In genomic region chr11:102446581-102447461, GRCm38 (mm10) we compare ENCODE assay signal across 8 mouse cellular contexts. TPM values are rescaled to one million over a fixed set of nuclear protein-coding genes. Genes with fewer than 3 reads are reported as not detected.
DNase-seq lines count a peak whose midpoint lies in the region; ATAC-seq and TF ChIP-seq lines count a peak whose summit lies in the region.

No protein-coding gene starts in this region.

- peaks cover 21% of the 10 kb centered on the region for H3K36me3 ChIP-seq in embryonic facial prominence, embryonic 13.5 days
- peaks cover 12% of the 10 kb centered on the region; the same call in 1 of the 2 replicates for H3K36me3 ChIP-seq in hindbrain, postnatal 0 days (ENCODE audit: insufficient read depth, low read length)
- peaks cover 23% of the 10 kb centered on the region for H3K36me3 ChIP-seq in midbrain, embryonic 10.5 days

- peak overlapping the region; percentile 68 for H3K4me3 ChIP-seq in lung, adult 2 months (replicated peaks; ENCODE audit: extremely low read depth, low read depth, low read length)
- peak overlapping the region; percentile 53 for H3K4me3 ChIP-seq in bone marrow macrophage, adult 2 months (ENCODE audit: insufficient read depth, low read length)
- H3K4me3 ChIP-seq in embryonic facial prominence, embryonic 13.5 days = peak overlapping the region; percentile 93
- H3K4me3 ChIP-seq in hindbrain, postnatal 0 days (ENCODE audit: low read length) = peak overlapping the region; percentile 95
- peak overlapping the region; percentile 97 for H3K4me3 ChIP-seq in midbrain, embryonic 10.5 days

- no peak for TF ChIP-seq CTCF in lung, adult 2 months (IDR thresholded peaks at IDR 0.05; ENCODE audit: insufficient read depth, low read length)
- TF ChIP-seq CTCF in bone marrow macrophage, adult 2 months (IDR thresholded peaks at IDR 0.05; ENCODE audit: low read depth, low read length) = no peak
- TF ChIP-seq CTCF in hindbrain, postnatal 0 days (IDR thresholded peaks at IDR 0.05; ENCODE audit: low read depth) = no peak

- peak; percentile 41 for ATAC-seq in embryonic facial prominence, embryonic 13.5 days (ENCODE audit: insufficient number of reproducible peaks, insufficient read depth, low FRiP score, low TSS enrichment, low read depth)
- peak; percentile 59 for ATAC-seq in hindbrain, postnatal 0 days

- H3K4me1 ChIP-seq in lung, adult 2 months (ENCODE audit: control insufficient read depth, insufficient read depth, low read length) = peaks cover 11% of the 10 kb centered on the region
- H3K4me1 ChIP-seq in bone marrow macrophage, adult 2 months (ENCODE audit: control insufficient read depth, insufficient read depth, low read length) = peaks cover 5% of the 10 kb centered on the region
- peaks cover 47% of the 10 kb centered on the region for H3K4me1 ChIP-seq in embryonic facial prominence, embryonic 13.5 days
- peaks cover 21% of the 10 kb centered on the region; the same call in 1 of the 2 replicates for H3K4me1 ChIP-seq in hindbrain, postnatal 0 days (ENCODE audit: insufficient read depth, low read length)
- peaks cover 58% of the 10 kb centered on the region for H3K4me1 ChIP-seq in midbrain, embryonic 10.5 days

- H3K4me2 ChIP-seq in embryonic facial prominence, embryonic 13.5 days = peak overlapping the region; percentile 84
- peak overlapping the region; percentile 80 for H3K4me2 ChIP-seq in hindbrain, postnatal 0 days (ENCODE audit: low read depth, low read length)

- H3K27me3 ChIP-seq in embryonic facial prominence, embryonic 13.5 days = peaks cover 8% of the 10 kb centered on the region
- H3K27me3 ChIP-seq in hindbrain, postnatal 0 days (ENCODE audit: insufficient read depth, low read length) = no peaks in the 10 kb centered on the region
- H3K27me3 ChIP-seq in midbrain, embryonic 10.5 days (ENCODE audit: low read depth, poor library complexity, severe bottlenecking) = peaks cover 38% of the 10 kb centered on the region

- H3K9ac ChIP-seq in embryonic facial prominence, embryonic 13.5 days = peak overlapping the region; percentile 98
- peak overlapping the region; percentile 99 for H3K9ac ChIP-seq in hindbrain, postnatal 0 days (replicated peaks; ENCODE audit: low read length)

- peak; percentile 39 for DNase-seq in lung, adult 2 months
- DNase-seq in lung, adult 18-20 months = no peak
- DNase-seq in hindbrain, postnatal 0 days (ENCODE audit: low spot score) = peak; percentile 66
- DNase-seq in midbrain, embryonic 10.5 days (ENCODE audit: low spot score) = peak; percentile 80
- no peak for DNase-seq in natural killer cell, adult 2 months (ENCODE audit: low spot score in 2 of 2)
- DNase-seq in adrenal gland, adult 18-20 months (ENCODE audit: low spot score in 2 of 2) = no peak

- no peak for TF ChIP-seq POLR2A in lung, adult 2 months (IDR thresholded peaks at IDR 0.05; ENCODE audit: borderline replicate concordance, extremely low read depth, low read depth, low read length)
- TF ChIP-seq POLR2A in bone marrow macrophage, adult 2 months (IDR thresholded peaks at IDR 0.05; ENCODE audit: borderline replicate concordance, low read depth, low read length) = no peak

- H3K27ac ChIP-seq in bone marrow macrophage, adult 2 months (ENCODE audit: insufficient read depth, low read depth, low read length) = no peak overlapping the region
- peak overlapping the region; percentile 95 for H3K27ac ChIP-seq in embryonic facial prominence, embryonic 13.5 days
- peak overlapping the region; percentile 96 for H3K27ac ChIP-seq in hindbrain, postnatal 0 days
- H3K27ac ChIP-seq in midbrain, embryonic 10.5 days (replicated peaks) = peak overlapping the region; percentile 98

- under 1% methylated on average over 48 of the region's 49 CpGs for WGBS in lung, adult 2 months
- under 1% methylated on average over 48 of the region's 49 CpGs for WGBS in embryonic facial prominence, embryonic 13.5 days
- 2% methylated on average over 43 of the region's 49 CpGs for WGBS in hindbrain, postnatal 0 days
- under 1% methylated on average over 43 of the region's 49 CpGs for WGBS in midbrain, embryonic 10.5 days

- no peaks in the 10 kb centered on the region for H3K9me3 ChIP-seq in embryonic facial prominence, embryonic 13.5 days
- H3K9me3 ChIP-seq in hindbrain, postnatal 0 days (ENCODE audit: low read length) = no peaks in the 10 kb centered on the region
- H3K9me3 ChIP-seq in midbrain, embryonic 10.5 days (replicated peaks) = no peaks in the 10 kb centered on the region

RNA-seq across cellular contexts. Expression of gene Fam171a2, which starts 0.7 kb away (rescaled TPM):
- 19.6 and 22.8 TPM in 2 replicates for polyA plus RNA-seq in lung, adult 2 months (2012; rRNA removed)
- polyA plus RNA-seq in bone marrow macrophage, adult 2 months (2012; ENCODE audit: insufficient read depth, insufficient read length, missing spikeins) = not detected in 2 replicates
- polyA plus RNA-seq in embryonic facial prominence, embryonic 13.5 days (2015; fragmentation: Nextera tagmentation; extraction: Ambion mirVana) = 8.1 and 8.2 TPM in 2 replicates
- 546 and 699 TPM in 2 replicates for total RNA-seq in hindbrain, postnatal 0 days (2014; rRNA removed)
- polyA plus RNA-seq in hindbrain, postnatal 0 days (2015; fragmentation: Nextera tagmentation; extraction: Ambion mirVana) = 20.6 and 21.0 TPM in 2 replicates
- polyA plus RNA-seq in midbrain, embryonic 10.5 days (2016; fragmentation: Nextera tagmentation; extraction: Ambion mirVana) = 3.0 and 4.0 TPM in 2 replicates
- 1 to 10 TPM; 3.4 to 3.5 TPM for total RNA-seq in adrenal gland, adult 18-20 months (2021)

RNA-seq across cellular contexts. Expression of gene Grn, which starts 16.7 kb away (rescaled TPM):
- 220 and 257 TPM in 2 replicates for polyA plus RNA-seq in lung, adult 2 months (2012; rRNA removed)
- polyA plus RNA-seq in bone marrow macrophage, adult 2 months (2012; ENCODE audit: insufficient read depth, insufficient read length, missing spikeins) = 1,924 and 2,101 TPM in 2 replicates
- 124 and 126 TPM in 2 replicates for polyA plus RNA-seq in embryonic facial prominence, embryonic 13.5 days (2015; fragmentation: Nextera tagmentation; extraction: Ambion mirVana)
- total RNA-seq in hindbrain, postnatal 0 days (2014; rRNA removed) = 85.6 and 98.5 TPM in 2 replicates
- 98.4 and 104 TPM in 2 replicates for polyA plus RNA-seq in hindbrain, postnatal 0 days (2015; fragmentation: Nextera tagmentation; extraction: Ambion mirVana)
- polyA plus RNA-seq in midbrain, embryonic 10.5 days (2016; fragmentation: Nextera tagmentation; extraction: Ambion mirVana) = 63.5 and 77.1 TPM in 2 replicates
- total RNA-seq in adrenal gland, adult 18-20 months (2021) = 100 to 1,000 TPM; 156 to 181 TPM

RNA-seq across cellular contexts. Expression of gene Itga2b, which starts 23.1 kb away (rescaled TPM):
- 11.4 and 14.9 TPM in 2 replicates for polyA plus RNA-seq in lung, adult 2 months (2012; rRNA removed)
- 2.3 and 2.5 TPM in 2 replicates for polyA plus RNA-seq in bone marrow macrophage, adult 2 months (2012; ENCODE audit: insufficient read depth, insufficient read length, missing spikeins)
- 6.2 and 6.7 TPM in 2 replicates for polyA plus RNA-seq in embryonic facial prominence, embryonic 13.5 days (2015; fragmentation: Nextera tagmentation; extraction: Ambion mirVana)
- 3.5 and 5.6 TPM in 2 replicates for total RNA-seq in hindbrain, postnatal 0 days (2014; rRNA removed)
- polyA plus RNA-seq in hindbrain, postnatal 0 days (2015; fragmentation: Nextera tagmentation; extraction: Ambion mirVana) = 13.7 and 14.2 TPM in 2 replicates
- polyA plus RNA-seq in midbrain, embryonic 10.5 days (2016; fragmentation: Nextera tagmentation; extraction: Ambion mirVana) = 5.8 and 6.9 TPM in 2 replicates
- total RNA-seq in adrenal gland, adult 18-20 months (2021) = 1 to 10 TPM; 3.4 to 3.6 TPM

RNA-seq across cellular contexts. Expression of gene Slc25a39, which starts 39.1 kb away (rescaled TPM):
- 258 and 290 TPM in 2 replicates for polyA plus RNA-seq in lung, adult 2 months (2012; rRNA removed)
- polyA plus RNA-seq in bone marrow macrophage, adult 2 months (2012; ENCODE audit: insufficient read depth, insufficient read length, missing spikeins) = 133 and 173 TPM in 2 replicates
- 191 and 195 TPM in 2 replicates for polyA plus RNA-seq in embryonic facial prominence, embryonic 13.5 days (2015; fragmentation: Nextera tagmentation; extraction: Ambion mirVana)
- total RNA-seq in hindbrain, postnatal 0 days (2014; rRNA removed) = 169 and 194 TPM in 2 replicates
- 165 and 176 TPM in 2 replicates for polyA plus RNA-seq in hindbrain, postnatal 0 days (2015; fragmentation: Nextera tagmentation; extraction: Ambion mirVana)
- 234 and 249 TPM in 2 replicates for polyA plus RNA-seq in midbrain, embryonic 10.5 days (2016; fragmentation: Nextera tagmentation; extraction: Ambion mirVana)
- 100 to 1,000 TPM; 461 to 466 TPM for total RNA-seq in adrenal gland, adult 18-20 months (2021)

RNA-seq across cellular contexts. Expression of gene Rundc3a, which starts 53.6 kb away (rescaled TPM):
- polyA plus RNA-seq in lung, adult 2 months (2012; rRNA removed) = 1.9 and 2.8 TPM in 2 replicates
- polyA plus RNA-seq in bone marrow macrophage, adult 2 months (2012; ENCODE audit: insufficient read depth, insufficient read length, missing spikeins) = not detected in 2 replicates
- 3.6 and 5.2 TPM in 2 replicates for polyA plus RNA-seq in embryonic facial prominence, embryonic 13.5 days (2015; fragmentation: Nextera tagmentation; extraction: Ambion mirVana)
- 310 and 349 TPM in 2 replicates for total RNA-seq in hindbrain, postnatal 0 days (2014; rRNA removed)
- 114 and 125 TPM in 2 replicates for polyA plus RNA-seq in hindbrain, postnatal 0 days (2015; fragmentation: Nextera tagmentation; extraction: Ambion mirVana)
- polyA plus RNA-seq in midbrain, embryonic 10.5 days (2016; fragmentation: Nextera tagmentation; extraction: Ambion mirVana) = 21.5 and 40.7 TPM in 2 replicates
- total RNA-seq in adrenal gland, adult 18-20 months (2021) = 10 to 100 TPM; 40.0 to 45.9 TPM

Comparison
In these comparisons a context has a peak if more than half of its experiments do, and no peak if none do; other contexts are left out.
1. DNase-seq: peak in lung, adult 2 months (single experiment), hindbrain, postnatal 0 days (single experiment) and midbrain, embryonic 10.5 days (single experiment); none in lung, adult 18-20 months (0 of 2), natural killer cell, adult 2 months (0 of 2) and adrenal gland, adult 18-20 months (0 of 2).
2. Peak in every context shown above with its lines, with median percentiles within 50 percentile points of each other: H3K4me3 ChIP-seq.